Mouse (Mus musculus): ENCODE measurements at regions not wholly inside any gene's neighbourhood (a gene's known extent, or its start where the extent isn't known, plus 50 kb on each side); places are given as distances from the start of the nearest gene placed in this dataset.

GRCm38 (mm10) chr7:50993707-50994106 is 394.7 kb downstream of the 4933405O20Rik start:
- no peak for DNase-seq (ENCODE audit: low spot score in 2 of 2)

GRCm38 (mm10) chr7:51041899-51042667 is 443.1 kb downstream of the 4933405O20Rik start:
- no peak for DNase-seq (ENCODE audit: low spot score in 2 of 2)

GRCm38 (mm10) chr7:51051496-51051895 is 452.5 kb downstream of the 4933405O20Rik start:
- DNase-seq (ENCODE audit: low spot score in 2 of 2): no peak

- no peak for DNase-seq (ENCODE audit: low spot score in 2 of 2)
Measured at GRCm38 (mm10) chr7:51068376-51068775, 442.5 kb upstream of the Ano5 start.

GRCm38 (mm10) chr7:51093774-51094173 is 417.1 kb upstream of the Ano5 start:
- DNase-seq (ENCODE audit: low spot score in 2 of 2): no peak

GRCm38 (mm10) chr7:51101166-51101565 is 409.7 kb upstream of the Ano5 start:
- no peak for DNase-seq (ENCODE audit: low spot score in 2 of 2)

- no peak for DNase-seq (ENCODE audit: low spot score in 2 of 2)
Measured at GRCm38 (mm10) chr7:51140796-51141195, 370.0 kb upstream of the Ano5 start.

- no peak for DNase-seq (ENCODE audit: low spot score in 2 of 2)
Measured at GRCm38 (mm10) chr7:51175211-51175610, 335.6 kb upstream of the Ano5 start.

GRCm38 (mm10) chr7:51215487-51216232 is 295.2 kb upstream of the Ano5 start:
- DNase-seq (ENCODE audit: low spot score in 2 of 2): no peak

GRCm38 (mm10) chr7:51216233-51216605 is 294.6 kb upstream of the Ano5 start:
- no peak for DNase-seq (ENCODE audit: low spot score in 2 of 2)

GRCm38 (mm10) chr7:51221351-51221750 is 289.5 kb upstream of the Ano5 start:
- no peak for DNase-seq (ENCODE audit: low spot score in 2 of 2)

- DNase-seq (ENCODE audit: low spot score in 2 of 2): no peak
Measured at GRCm38 (mm10) chr7:51221806-51222205, 289.0 kb upstream of the Ano5 start.

- DNase-seq (ENCODE audit: low spot score in 2 of 2): no peak
Measured at GRCm38 (mm10) chr7:51227136-51227535, 283.7 kb upstream of the Ano5 start.

- no peak for DNase-seq (ENCODE audit: low spot score in 2 of 2)
Measured at GRCm38 (mm10) chr7:51234616-51235015, 276.2 kb upstream of the Ano5 start.

- no peak for DNase-seq (ENCODE audit: low spot score in 2 of 2)
Measured at GRCm38 (mm10) chr7:51247695-51248094, 263.1 kb upstream of the Ano5 start.

GRCm38 (mm10) chr7:51254461-51254860 is 256.4 kb upstream of the Ano5 start:
- DNase-seq (ENCODE audit: low spot score in 2 of 2): no peak

GRCm38 (mm10) chr7:51259160-51259831 is 251.5 kb upstream of the Ano5 start:
- DNase-seq (ENCODE audit: low spot score in 2 of 2): no peak

GRCm38 (mm10) chr7:51264166-51264565 is 246.7 kb upstream of the Ano5 start:
- no peak for DNase-seq (ENCODE audit: low spot score in 2 of 2)

- DNase-seq (ENCODE audit: low spot score in 2 of 2): no peak
Measured at GRCm38 (mm10) chr7:51265896-51266295, 244.9 kb upstream of the Ano5 start.

- DNase-seq (ENCODE audit: low spot score in 2 of 2): no peak
Measured at GRCm38 (mm10) chr7:51266879-51267278, 243.9 kb upstream of the Ano5 start.

- DNase-seq (ENCODE audit: low spot score in 2 of 2): no peak
Measured at GRCm38 (mm10) chr7:51268743-51269142, 242.1 kb upstream of the Ano5 start.

GRCm38 (mm10) chr7:51270531-51271090 is 240.2 kb upstream of the Ano5 start:
- DNase-seq (ENCODE audit: low spot score in 2 of 2): peak in 1 of 2 experiments; percentile 5

Measured in urinary bladder, postnatal 36 days (tissue).